Mouse (Mus musculus) CD4-positive helper T cell, adult 2 months (primary cell): ENCODE measurements around the gene Trim47.
"Not testable (repeated sequence)": the region's sequence is repeated elsewhere in the genome, so short reads cannot be mapped to it uniquely, and the experiment has no call there.

ENCODE experiments used
- DNase-seq: peaks from one replicate; pipeline ENCODE4 v3.0.0-alpha.2; 2012; ENCODE audit warnings: low read depth, missing footprints, low spot score

The Trim47 gene

GRCm38 (mm10) chr11:116138096-116138467 is 11.1 kb upstream of the Trim47 start:
- no peak for DNase-seq

GRCm38 (mm10) chr11:116134171-116134570 is 7.2 kb upstream of the Trim47 start:
- no peak for DNase-seq

- DNase-seq = no peak
These were observed 6.5 kb upstream of the Trim47 start for GRCm38 (mm10) chr11:116133497-116133896.

GRCm38 (mm10) chr11:116132366-116133333 is 5.6 kb upstream of the Trim47 start:
- peak; percentile 49 for DNase-seq

- DNase-seq = no peak
These were observed 4.5 kb upstream of the Trim47 start for GRCm38 (mm10) chr11:116131349-116132170.

- DNase-seq = peak; percentile 95
These were observed 3.6 kb upstream of the Trim47 start, which contains the start of gene Trim65 for GRCm38 (mm10) chr11:116130488-116131205. Gene Trim65, minus strand, starts transcription at chr11:116131128.

- DNase-seq = no peak
These were observed 3.0 kb upstream of the Trim47 start for GRCm38 (mm10) chr11:116129993-116130487.

- DNase-seq = no peak
These were observed 2.2 kb upstream of the Trim47 start for GRCm38 (mm10) chr11:116129091-116129790.

- no peak for DNase-seq
These were observed 976 bp upstream of the Trim47 start for GRCm38 (mm10) chr11:116127986-116128385.

- no peak for DNase-seq
These were observed 749 bp downstream of the Trim47 start for GRCm38 (mm10) chr11:116126261-116126660.

- DNase-seq = not testable (repeated sequence)
These were observed 5.2 kb downstream of the Trim47 start for GRCm38 (mm10) chr11:116121731-116122245.

- no peak for DNase-seq
These were observed 9.2 kb downstream of the Trim47 start for GRCm38 (mm10) chr11:116117819-116118218.

GRCm38 (mm10) chr11:116117241-116117640 is 9.8 kb downstream of the Trim47 start:
- DNase-seq = no peak

GRCm38 (mm10) chr11:116111611-116112203 is 15.3 kb downstream of the Trim47 start:
- no peak for DNase-seq

- no peak for DNase-seq
These were observed 15.9 kb downstream of the Trim47 start for GRCm38 (mm10) chr11:116111067-116111466.

GRCm38 (mm10) chr11:116110540-116110939 is 16.5 kb downstream of the Trim47 start:
- DNase-seq = no peak

GRCm38 (mm10) chr11:116110131-116110530 is 16.9 kb downstream of the Trim47 start:
- DNase-seq = no peak

- DNase-seq = peak; percentile 31
These were observed 17.4 kb downstream of the Trim47 start for GRCm38 (mm10) chr11:116109441-116110081.

- no peak for DNase-seq
These were observed 18.4 kb downstream of the Trim47 start for GRCm38 (mm10) chr11:116108464-116109137.
